Mouse (Mus musculus) kidney, adult 2 months (tissue): ENCODE data around the gene D330045A20Rik.

Experiments
- CTCF ChIP-seq: fragments of 200-500 bp; conservative IDR thresholded peaks from 2 replicates; pipeline ENCODE4 v1.5.1; 2011; ENCODE audit warnings: low read depth, mild to moderate bottlenecking, control low read depth, low read length, moderate library complexity, mixed read lengths; ENCODE audit not compliant: insufficient read depth, insufficient read length
- POLR2A ChIP-seq: fragments of 200-500 bp; IDR thresholded peaks from one replicate; pipeline ENCODE4 v1.6.1; 2011; ENCODE audit warnings: low read depth, low read length, control low read depth

- no peak for TF ChIP-seq CTCF
- no peak for TF ChIP-seq POLR2A
These were observed 103.4 kb downstream of the D330045A20Rik start for GRCm38 (mm10) chrX:139583616-139584015.
